Mouse (Mus musculus) G1E (cell line): ENCODE results near the gene Slain2.

Experiments
- CTCF ChIP-seq: IDR thresholded peaks from 2 replicates; pipeline ENCODE4 v1.5.1; 2012; ENCODE audit warnings: low read depth, low read length, inconsistent platforms, mixed read lengths
- GATA1 ChIP-seq: IDR thresholded peaks from 2 replicates; pipeline ENCODE4 v1.6.1; 2012; ENCODE audit warnings: borderline replicate concordance, low read length, inconsistent platforms, mixed read lengths
- GATA2 ChIP-seq: IDR thresholded peaks from 2 replicates; pipeline ENCODE4 v1.6.1; 2012; ENCODE audit warnings: low read depth, low read length, inconsistent platforms, borderline replicate concordance

GRCm38 (mm10) chr5:72965706-72966105 is 51.6 kb downstream of the Slain2 start:
- TF ChIP-seq GATA1 (no peak), CTCF (no peak), GATA2 (no peak)
